Mouse (Mus musculus): ENCODE data around the gene Hspb3. TPM values are rescaled to one million over a fixed set of nuclear protein-coding genes. Genes with fewer than 3 reads are reported as not detected.

Hspb3 gene
- 0.40 and 0.41 TPM in 2 replicates for polyA plus RNA-seq (2015; fragmentation: Nextera tagmentation; extraction: Ambion mirVana)

GRCm38 (mm10) chr13:113663151-113663779 lies at the start of gene Hspb3:
Hspb3 (minus strand) TSS chr13:113663676.

GRCm38 (mm10) chr13:113617891-113618823 lies 45.3 kb downstream of the Hspb3 start, which contains the start of gene Snx18:
Snx18 (minus strand) TSS chr13:113618564.

Other genes starting within 250 kb of the Hspb3 start
- 10.3 and 14.2 TPM in 2 replicates for gene Snx18, start 45.1 kb downstream of the Hspb3 start, polyA plus RNA-seq (2015; fragmentation: Nextera tagmentation; extraction: Ambion mirVana)
- gene Arl15, start 130.8 kb upstream of the Hspb3 start, polyA plus RNA-seq (2015; fragmentation: Nextera tagmentation; extraction: Ambion mirVana), result 13.4 and 14.8 TPM in 2 replicates

All from neural tube, postnatal 0 days (tissue).